In genomic region chr2:92437875-92438274, GRCm38 (mm10) we compare ENCODE assay signal across 8 mouse cellular contexts. TPM values are rescaled to one million over a fixed set of nuclear protein-coding genes. Genes with fewer than 3 reads are reported as not detected.
DNase-seq lines count a peak whose midpoint lies in the region; ATAC-seq and TF ChIP-seq lines count a peak whose summit lies in the region.

No protein-coding gene starts in this region.

- H3K27ac ChIP-seq in limb, embryonic 10.5 days: no peak overlapping the region
- H3K27ac ChIP-seq in midbrain, embryonic 12.5 days (replicated peaks): no peak overlapping the region
- no peak overlapping the region for H3K27ac ChIP-seq in spleen, adult 2 months (ENCODE audit: insufficient read depth, low read length)

- 0 out of 2 replicates have a peak overlapping the region, but pooled peaks have one; percentile 10 for H3K4me3 ChIP-seq in limb, embryonic 10.5 days
- no peak overlapping the region for H3K4me3 ChIP-seq in midbrain, embryonic 12.5 days
- no peak overlapping the region; the same call in 1 of the 2 replicates for H3K4me3 ChIP-seq in spleen, adult 2 months (ENCODE audit: extremely low read depth, insufficient read depth, insufficient read length)

- TF ChIP-seq CTCF in spleen, adult 2 months (IDR thresholded peaks at IDR 0.05; ENCODE audit: extremely low read depth, insufficient read depth, insufficient read length, insufficient replicate concordance): peak; percentile 50; the same call in 1 of the 2 replicates

- no peaks in the 10 kb centered on the region for H3K36me3 ChIP-seq in limb, embryonic 10.5 days
- no peaks in the 10 kb centered on the region for H3K36me3 ChIP-seq in midbrain, embryonic 12.5 days
- no peaks in the 10 kb centered on the region for H3K36me3 ChIP-seq in spleen, adult 2 months (ENCODE audit: control insufficient read depth, insufficient read depth, low read length)

- TF ChIP-seq POLR2A in spleen, adult 2 months (IDR thresholded peaks at IDR 0.05; ENCODE audit: low read depth, low read length): no peak

- ATAC-seq in granulocyte monocyte progenitor cell, adult 5-6 weeks (replicated peaks; ENCODE audit: poor library complexity, severe bottlenecking): peak; percentile 29
- no peak for ATAC-seq in midbrain, embryonic 12.5 days (ENCODE audit: low FRiP score, low read depth)

- no peak overlapping the region for H3K9ac ChIP-seq in midbrain, embryonic 12.5 days (replicated peaks)

- H3K4me1 ChIP-seq in limb, embryonic 10.5 days: peaks cover 17% of the 10 kb centered on the region
- H3K4me1 ChIP-seq in midbrain, embryonic 12.5 days: peaks cover 13% of the 10 kb centered on the region
- peaks cover 4% of the 10 kb centered on the region; the same call in 1 of the 2 replicates for H3K4me1 ChIP-seq in spleen, adult 2 months (ENCODE audit: control insufficient read depth, insufficient read depth, insufficient read length)

- no peaks in the 10 kb centered on the region for H3K9me3 ChIP-seq in limb, embryonic 10.5 days (replicated peaks)
- no peaks in the 10 kb centered on the region for H3K9me3 ChIP-seq in midbrain, embryonic 12.5 days

- peak overlapping the region; percentile 40; the same call in 1 of the 2 replicates for H3K4me2 ChIP-seq in midbrain, embryonic 12.5 days (replicated peaks)

- WGBS in limb, embryonic 10.5 days: under 1% methylated on average over 5 of the region's 5 CpGs
- under 1% methylated on average over 5 of the region's 5 CpGs for WGBS in midbrain, embryonic 12.5 days
- WGBS in spleen, adult 2 months: 3% methylated on average over 5 of the region's 5 CpGs

- peak; percentile 44 for DNase-seq in 3134 (ENCODE audit: extremely low read depth, insufficient read length, low spot score)
- peak; percentile 97 for DNase-seq in adipocyte (ENCODE audit: low spot score)
- DNase-seq in embryo, embryonic 11 days: peak; percentile 89
- peak; percentile 76 for DNase-seq in kidney, adult 11 months
- DNase-seq in limb, embryonic 10.5 days (ENCODE audit: low spot score): peak; percentile 85
- DNase-seq in spleen, adult 2 months (ENCODE audit: low read depth in 1 of 2, low spot score in 2 of 2): peak; percentile 59 to 61

- H3K27me3 ChIP-seq in limb, embryonic 10.5 days (ENCODE audit: low read depth, poor library complexity, severe bottlenecking): 0 out of 2 replicates have a peak, but pooled peaks cover 10% of the 10 kb centered on the region
- H3K27me3 ChIP-seq in midbrain, embryonic 12.5 days: peaks cover 8% of the 10 kb centered on the region; the same call in 1 of the 2 replicates
- H3K27me3 ChIP-seq in spleen, adult 2 months (ENCODE audit: control insufficient read depth, insufficient read depth, low read length): no peaks in the 10 kb centered on the region

RNA-seq across cellular contexts. Expression of gene Cry2, which starts 4.0 kb away (rescaled TPM):
- 12.3 and 15.8 TPM in 2 replicates for total RNA-seq in granulocyte monocyte progenitor cell, adult 5-6 weeks (2014; fragmentation: Nextera tagmentation)
- 8.4 and 8.7 TPM in 2 replicates for total RNA-seq in granulocyte monocyte progenitor cell, adult 5-6 weeks (2017)
- polyA plus RNA-seq in limb, embryonic 10.5 days (2016; fragmentation: Nextera tagmentation; extraction: Ambion mirVana): 19.0 and 25.2 TPM in 2 replicates
- 36.1 and 37.7 TPM in 2 replicates for polyA plus RNA-seq in midbrain, embryonic 12.5 days (2016; fragmentation: Nextera tagmentation; extraction: Ambion mirVana)
- polyA plus RNA-seq in spleen, adult 2 months (2012; rRNA removed): 8.4 and 9.4 TPM in 2 replicates

RNA-seq across cellular contexts. Expression of gene Slc35c1, which starts 22.5 kb away (rescaled TPM):
- total RNA-seq in granulocyte monocyte progenitor cell, adult 5-6 weeks (2014; fragmentation: Nextera tagmentation): 84.7 and 86.6 TPM in 2 replicates
- 23.4 and 23.8 TPM in 2 replicates for total RNA-seq in granulocyte monocyte progenitor cell, adult 5-6 weeks (2017)
- 11.1 and 11.2 TPM in 2 replicates for polyA plus RNA-seq in limb, embryonic 10.5 days (2016; fragmentation: Nextera tagmentation; extraction: Ambion mirVana)
- polyA plus RNA-seq in midbrain, embryonic 12.5 days (2016; fragmentation: Nextera tagmentation; extraction: Ambion mirVana): 9.3 TPM in 2 replicates
- polyA plus RNA-seq in spleen, adult 2 months (2012; rRNA removed): 63.3 and 86.6 TPM in 2 replicates

RNA-seq across cellular contexts. Expression of gene Mapk8ip1, which starts 36.8 kb away (rescaled TPM):
- total RNA-seq in granulocyte monocyte progenitor cell, adult 5-6 weeks (2014; fragmentation: Nextera tagmentation): not detected in 2 replicates
- not detected in 2 replicates for total RNA-seq in granulocyte monocyte progenitor cell, adult 5-6 weeks (2017)
- polyA plus RNA-seq in limb, embryonic 10.5 days (2016; fragmentation: Nextera tagmentation; extraction: Ambion mirVana): 28.5 and 36.3 TPM in 2 replicates
- polyA plus RNA-seq in midbrain, embryonic 12.5 days (2016; fragmentation: Nextera tagmentation; extraction: Ambion mirVana): 105 and 112 TPM in 2 replicates
- polyA plus RNA-seq in spleen, adult 2 months (2012; rRNA removed): 4.5 and 5.0 TPM in 2 replicates

RNA-seq across cellular contexts. Expression of gene 1700029I15Rik, which starts 55.5 kb away (rescaled TPM):
- total RNA-seq in granulocyte monocyte progenitor cell, adult 5-6 weeks (2014; fragmentation: Nextera tagmentation): 0.24 and 5.1 TPM in 2 replicates
- 0.82 and 3.6 TPM in 2 replicates for total RNA-seq in granulocyte monocyte progenitor cell, adult 5-6 weeks (2017)
- 2.5 and 3.3 TPM in 2 replicates for polyA plus RNA-seq in limb, embryonic 10.5 days (2016; fragmentation: Nextera tagmentation; extraction: Ambion mirVana)
- 7.4 TPM in 2 replicates for polyA plus RNA-seq in midbrain, embryonic 12.5 days (2016; fragmentation: Nextera tagmentation; extraction: Ambion mirVana)
- 2.0 and 2.8 TPM in 2 replicates for polyA plus RNA-seq in spleen, adult 2 months (2012; rRNA removed)

Comparison
In these comparisons a context has a peak if more than half of its experiments do, and no peak if none do; other contexts are left out.
1. DNase-seq: peak in every context shown above with its lines; median percentile 97 in adipocyte; 89 in embryo, embryonic 11 days; 85 in limb, embryonic 10.5 days; 76 in kidney, adult 11 months; 60 in spleen, adult 2 months; 44 in 3134.